Mouse (Mus musculus): ENCODE measurements around the gene Krt77.

DNA sequence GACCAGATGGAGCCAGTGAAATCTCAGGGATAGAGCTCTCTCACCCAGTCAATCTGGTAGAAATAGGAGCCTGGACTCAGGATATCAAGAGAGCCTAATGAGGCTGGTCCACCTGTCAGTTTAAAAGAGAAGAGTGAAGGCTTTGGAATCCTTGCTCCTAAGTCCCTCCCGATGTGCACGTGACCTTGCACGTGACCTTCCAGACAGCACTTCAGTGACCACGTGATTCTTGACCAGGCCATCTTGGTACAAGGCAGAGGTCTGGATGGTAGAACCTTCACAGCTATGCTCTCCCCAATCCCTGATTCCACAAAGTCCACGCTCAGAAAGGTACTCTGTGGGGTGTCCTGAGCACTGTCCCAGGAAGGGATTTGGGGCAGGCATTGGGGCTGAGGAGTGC is 35.3 kb upstream of the Krt77 start:
- TF ChIP-seq CTCF (conservative IDR thresholded peaks at IDR 0.05; ENCODE audit: low read length) (no peak), POU5F1 (IDR thresholded peaks at IDR 0.05; ENCODE audit: borderline replicate concordance, low read length) (no peak)
